In genomic region chr7:113685349-113685748, GRCm38 (mm10) we compare ENCODE assay signal across 33 mouse cellular contexts.
"Had no signal": no experiment of that assay in that cellular context is flagged by ENCODE, and none has a peak within 500 bp of the region (broad histone marks: within the 10 kb centered on the region; RNA-seq: fewer than 3 reads in every experiment).

No protein-coding gene starts in this region.

- H3K4me3 ChIP-seq: heart, embryonic 13.5 days; heart, embryonic 15.5 days; hindbrain, embryonic 10.5 days; hindbrain, embryonic 12.5 days; hindbrain, embryonic 13.5 days; hindbrain, embryonic 15.5 days; intestine, embryonic 15.5 days; kidney, embryonic 15.5 days; layer of hippocampus, adult 2 months; left cerebral cortex, adult 2 months had no signal

- H3K36me3 ChIP-seq: heart, embryonic 13.5 days; heart, embryonic 15.5 days; hindbrain, embryonic 10.5 days; hindbrain, embryonic 12.5 days; hindbrain, embryonic 13.5 days; hindbrain, embryonic 15.5 days; intestine, embryonic 15.5 days; kidney, embryonic 15.5 days had no signal

- H3K27ac ChIP-seq: heart, embryonic 13.5 days; heart, embryonic 15.5 days; hindbrain, embryonic 10.5 days; hindbrain, embryonic 12.5 days; hindbrain, embryonic 13.5 days; hindbrain, embryonic 14.5 days; hindbrain, embryonic 15.5 days; hindbrain, postnatal 0 days; intestine, embryonic 15.5 days; kidney, embryonic 15.5 days; kidney, postnatal 0 days; left cerebral cortex, adult 2 months had no signal

- H3K27me3 ChIP-seq: heart, embryonic 13.5 days; heart, embryonic 15.5 days; hindbrain, embryonic 12.5 days; hindbrain, embryonic 13.5 days; hindbrain, embryonic 15.5 days; intestine, embryonic 15.5 days; kidney, embryonic 15.5 days had no signal

- H3K9me3 ChIP-seq: heart, embryonic 13.5 days; heart, embryonic 15.5 days; hindbrain, embryonic 10.5 days; hindbrain, embryonic 12.5 days; hindbrain, embryonic 13.5 days; hindbrain, embryonic 15.5 days; intestine, embryonic 15.5 days; kidney, embryonic 15.5 days had no signal

- H3K4me1 ChIP-seq: kidney, embryonic 15.5 days had no signal

- ATAC-seq: hindbrain, embryonic 16.5 days; hindbrain, postnatal 0 days; inflammation-experienced regulatory T-cells, adult 6 months; intestine, embryonic 15.5 days; intestine, embryonic 16.5 days; intestine, postnatal 0 days had no signal

- H3K4me2 ChIP-seq: heart, embryonic 13.5 days; heart, embryonic 15.5 days; hindbrain, embryonic 12.5 days; hindbrain, embryonic 13.5 days; hindbrain, embryonic 14.5 days; hindbrain, embryonic 15.5 days; intestine, embryonic 15.5 days; kidney, embryonic 15.5 days had no signal

- DNase-seq: heart, postnatal 10 days; heart, postnatal 14 days; heart, postnatal 36 days; heart, postnatal 4 days; kidney, adult 11 months; kidney, adult 18-20 months; kidney, adult 2 months; kidney, adult 8-10 months; kidney, adult 9 months; kidney, postnatal 10 days; kidney, postnatal 14 days; kidney, postnatal 25 days; kidney, postnatal 36 days; kidney, postnatal 4 days; layer of hippocampus, adult 9-11 months; layer of hippocampus, postnatal 36 days had no signal

- H3K9ac ChIP-seq: heart, embryonic 13.5 days; heart, embryonic 15.5 days; hindbrain, embryonic 12.5 days; hindbrain, embryonic 13.5 days; hindbrain, embryonic 14.5 days; hindbrain, embryonic 15.5 days; intestine, embryonic 15.5 days; kidney, embryonic 15.5 days had no signal
